Mouse (Mus musculus): ENCODE data around the gene Cryzl1. TPM values are rescaled to one million over a fixed set of nuclear protein-coding genes. Genes with fewer than 3 reads are reported as not detected.

Gene Cryzl1
- total RNA-seq, 2 experiments from 2014 or later, result 23.6 to 26.4 TPM

DNA sequence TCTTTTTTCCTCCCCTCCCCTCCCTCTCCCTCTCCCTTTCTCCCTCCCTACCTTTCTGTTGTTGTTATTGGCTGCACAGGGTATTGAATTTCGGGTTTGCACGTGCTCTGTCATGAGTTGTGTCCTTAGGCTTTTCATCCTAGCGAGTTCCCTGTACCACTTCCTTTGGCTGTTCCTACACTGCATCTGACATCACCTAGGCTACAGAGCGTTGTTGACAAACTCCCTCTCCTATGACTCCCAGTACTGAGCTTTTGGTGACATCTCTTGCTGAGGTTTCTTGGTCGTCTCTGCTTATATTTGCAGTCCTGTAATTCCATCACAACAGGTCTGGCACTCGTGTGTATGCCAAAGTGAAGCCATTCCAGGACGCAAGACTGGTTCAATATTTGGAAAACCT lies 14.3 kb upstream of the Cryzl1 start:
- intact Hi-C loops (cut with DNase I), result loop anchor here (5.0 kb wide), 1 partner anchor 54 kb away; no protein-coding TSS in a partner anchor
- DNase-seq, result no peak

DNA sequence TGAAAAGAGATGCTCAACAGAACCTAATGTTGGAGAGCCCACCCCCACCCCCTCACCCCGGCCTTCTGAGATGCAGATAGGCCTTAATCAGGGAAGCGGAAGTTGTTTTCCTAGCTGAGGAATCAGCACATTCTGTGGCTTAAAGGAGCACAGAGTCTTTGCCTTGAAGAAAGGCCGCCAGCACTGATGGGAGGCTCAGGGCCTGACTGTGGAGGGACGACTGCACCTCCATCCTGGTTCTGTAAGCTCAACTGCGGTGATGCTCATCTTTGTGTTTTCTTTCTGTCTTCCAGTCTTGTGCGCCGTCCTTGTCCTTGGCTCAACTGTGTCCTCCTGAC lies 12.1 kb upstream of the Cryzl1 start:
- intact Hi-C loops (cut with DNase I), result loop anchor here (5.0 kb wide), 1 partner anchor 56 kb away; no protein-coding TSS in a partner anchor
- DNase-seq, result no peak

DNA sequence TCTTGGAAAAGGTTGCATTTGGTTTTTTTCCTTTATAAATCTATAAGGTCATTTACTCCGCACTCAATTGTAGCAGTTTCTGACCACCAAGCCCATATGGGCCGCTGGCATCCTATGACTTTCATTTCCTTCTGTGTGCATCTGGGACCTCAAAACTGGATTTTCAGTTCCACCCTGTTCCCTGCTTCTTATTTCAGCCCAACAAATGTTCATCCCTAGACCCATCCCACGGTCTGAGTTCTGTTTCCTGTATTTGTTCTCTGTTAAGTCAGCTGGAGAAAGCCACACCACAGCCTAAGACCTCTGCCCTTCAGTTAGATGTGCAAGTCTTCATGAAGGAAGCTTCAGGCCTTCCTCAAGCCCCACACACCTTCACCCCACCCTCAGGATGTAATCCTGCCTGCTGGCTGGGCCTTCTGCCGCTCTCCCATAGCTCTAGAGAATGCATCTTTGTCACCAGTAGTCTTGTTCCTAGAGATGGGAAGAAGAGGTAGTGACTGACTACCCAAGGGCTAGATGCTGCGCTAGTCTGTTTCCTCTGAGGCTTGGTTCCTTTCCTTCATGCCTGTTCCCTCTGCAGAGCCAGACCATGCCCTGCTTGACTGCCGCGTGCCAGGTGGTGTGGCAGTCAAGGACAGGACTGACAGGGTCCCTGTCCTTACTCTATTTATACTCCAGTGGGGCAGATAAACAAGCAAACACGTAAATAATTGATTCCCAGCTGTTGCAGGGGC lies 11.6 kb upstream of the Cryzl1 start:
- DNase-seq, result no peak
- intact Hi-C loops (cut with DNase I), result loop anchor here (5.0 kb wide), 1 partner anchor 57 kb away; no protein-coding TSS in a partner anchor

DNA sequence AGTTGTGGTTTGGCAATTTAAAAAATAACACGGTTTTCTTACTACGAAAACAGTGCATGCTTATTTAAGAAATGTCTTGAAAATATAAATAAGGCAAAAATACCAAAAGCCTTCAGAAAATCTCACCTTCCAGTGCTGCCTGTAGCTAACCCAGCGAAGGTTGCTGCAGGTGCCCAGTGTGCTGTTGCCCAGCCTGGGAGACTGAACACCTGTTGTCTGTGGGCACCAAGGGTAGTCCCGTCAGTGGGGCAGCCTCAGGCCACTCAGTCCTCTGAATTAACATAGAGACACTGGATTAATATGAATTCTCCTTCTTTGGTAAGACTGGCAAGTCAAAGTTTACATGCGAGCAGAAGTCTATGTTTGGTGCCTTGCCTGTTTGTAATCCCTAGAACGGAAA lies 9.7 kb upstream of the Cryzl1 start:
- no peak for DNase-seq
- intact Hi-C loops (cut with DNase I), result no loop called here

DNA sequence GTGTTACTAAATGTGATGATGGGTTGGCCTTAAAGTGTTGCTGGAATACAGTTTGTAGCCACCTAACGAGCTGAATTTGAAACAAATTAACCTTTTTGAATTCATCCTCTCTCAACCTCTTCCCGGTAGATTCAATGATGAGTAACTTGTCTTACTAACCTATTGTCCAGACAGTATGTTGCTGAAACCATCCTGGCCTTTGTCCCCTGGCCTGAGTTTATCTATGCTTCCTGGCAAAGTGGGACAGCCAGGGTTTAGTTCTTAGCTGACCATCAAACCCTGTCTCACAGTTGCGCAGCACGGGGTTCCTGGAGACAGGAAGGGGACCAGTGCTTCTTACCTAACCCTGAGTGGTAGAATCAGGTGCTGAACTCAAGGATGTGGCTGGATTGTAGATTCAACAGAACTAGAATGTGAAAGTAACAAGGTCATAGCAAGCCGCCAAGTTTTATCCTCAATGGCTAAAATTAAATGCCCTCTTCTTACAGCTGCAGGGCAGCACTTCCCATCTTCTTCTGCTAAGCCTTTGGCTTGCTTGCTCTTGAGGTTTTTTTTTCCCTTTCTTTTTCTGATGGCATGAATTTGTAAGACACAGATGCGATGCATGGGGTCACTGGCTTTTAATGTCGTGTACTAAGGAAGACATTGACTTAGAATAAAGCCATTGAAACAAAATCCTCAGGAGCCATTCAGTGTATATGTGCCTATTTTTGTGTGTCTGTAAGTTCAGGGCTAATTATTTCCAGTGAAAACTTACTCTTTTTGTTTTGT lies 7.5 kb upstream of the Cryzl1 start:
- DNase-seq, result no peak
- intact Hi-C loops (cut with DNase I), result no loop called here

DNA sequence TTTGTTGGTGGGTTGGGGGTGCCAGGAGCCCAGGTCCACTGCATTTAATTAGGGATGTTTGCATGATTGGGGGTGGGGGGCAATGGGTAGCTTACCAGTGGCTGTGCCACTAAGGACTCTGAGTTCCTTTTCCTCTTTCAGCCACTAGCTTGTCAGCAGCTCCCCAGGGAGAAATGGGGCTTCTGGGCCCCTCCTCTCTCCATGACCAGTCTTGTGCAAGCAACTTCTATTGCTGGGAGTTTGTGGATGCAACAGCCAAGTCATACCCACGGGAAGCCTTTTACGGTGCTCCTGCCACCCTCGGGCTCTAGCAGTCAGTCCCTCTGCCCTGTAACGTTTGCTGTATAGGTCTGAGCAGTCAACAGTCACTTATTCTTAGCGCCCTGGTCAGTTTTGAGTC lies 6.0 kb upstream of the Cryzl1 start:
- intact Hi-C loops (cut with DNase I), result loop anchor here (5.0 kb wide), 1 partner anchor 68 kb away; no protein-coding TSS in a partner anchor
- DNase-seq, result peak; percentile 34 to 40

DNA sequence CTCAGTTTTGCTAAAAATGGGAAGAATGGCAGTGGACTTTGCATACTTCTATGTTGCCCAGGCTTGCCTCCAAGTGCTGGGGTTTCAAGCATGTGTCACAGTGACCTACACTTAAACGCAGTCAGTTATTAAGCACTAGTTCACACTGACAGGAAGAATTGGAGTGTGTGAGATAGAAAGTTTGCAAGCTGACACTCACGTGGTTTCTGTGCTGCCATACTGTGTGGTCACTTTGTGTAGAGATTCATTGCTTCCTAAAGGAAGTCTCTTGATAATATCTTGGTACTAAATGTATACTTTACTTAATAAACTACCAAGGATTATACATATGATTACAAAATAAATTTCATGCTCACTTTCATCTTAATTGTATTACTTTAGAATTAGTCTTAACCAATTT lies 4.0 kb upstream of the Cryzl1 start:
- intact Hi-C loops (cut with DNase I), result loop anchor here (5.0 kb wide), 1 partner anchor 69 kb away; no protein-coding TSS in a partner anchor
- no peak for DNase-seq

DNA sequence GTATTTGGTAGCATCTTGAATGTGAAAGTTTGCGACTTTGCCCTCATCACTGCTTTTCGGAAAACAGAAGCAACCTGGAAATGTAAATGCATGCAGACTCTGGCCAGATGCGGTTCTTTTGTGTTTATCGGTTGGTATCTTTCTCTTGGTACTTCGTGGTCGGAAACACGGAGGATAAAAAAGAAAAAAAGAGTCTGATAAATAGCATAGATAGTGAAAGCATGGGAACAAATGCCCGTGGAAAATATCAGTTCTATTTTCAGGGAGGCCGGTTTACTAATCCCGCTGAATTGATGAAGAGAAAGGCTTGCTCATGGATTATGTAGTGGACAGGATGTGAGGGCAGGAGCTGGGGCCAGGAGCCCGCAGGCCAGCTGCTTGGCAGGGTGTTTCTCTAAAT lies 1.7 kb upstream of the Cryzl1 start:
- DNase-seq, result peak in 1 of 2 experiments; percentile 33
- intact Hi-C loops (cut with DNase I), result loop anchor here (5.0 kb wide), 1 partner anchor 72 kb away; no protein-coding TSS in a partner anchor

DNA sequence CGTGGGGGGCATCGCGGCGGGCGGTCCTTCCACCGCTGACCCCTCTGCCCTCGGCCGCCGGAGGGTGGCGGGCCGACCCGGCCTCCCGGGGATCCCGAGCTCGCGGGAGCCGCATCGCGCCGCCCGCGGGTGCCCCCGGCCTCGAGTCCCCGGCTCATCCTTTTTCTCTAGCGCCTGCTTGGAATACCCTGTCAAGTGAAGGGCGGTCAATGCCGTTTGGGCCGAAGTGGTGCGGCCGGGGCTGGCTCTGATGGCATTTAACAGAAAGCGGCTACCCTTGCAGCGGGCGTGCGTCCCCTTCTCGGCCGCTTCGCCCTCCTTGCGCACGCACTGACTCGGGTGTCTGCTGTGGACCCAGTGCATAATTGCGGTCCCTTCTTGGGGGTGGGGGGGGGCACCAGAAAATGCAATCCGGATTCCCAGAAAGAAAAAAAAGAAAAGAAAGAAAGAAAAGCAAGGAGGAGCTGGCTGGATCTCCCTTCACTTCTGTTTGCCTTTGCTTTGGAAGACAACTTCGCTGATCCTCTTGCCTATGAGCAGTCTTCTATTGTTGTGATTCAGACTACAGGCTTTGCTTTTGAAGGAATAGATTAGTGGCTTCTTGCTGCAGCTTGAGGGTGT lies 1.2 kb upstream of the Cryzl1 start:
- peak; percentile 51 to 60 for DNase-seq
- intact Hi-C loops (cut with DNase I), result loop anchor here (5.0 to 10.0 kb wide), 3 partner anchors 38 to 575 kb away; partner anchors contain the start of gene Smim11

DNA sequence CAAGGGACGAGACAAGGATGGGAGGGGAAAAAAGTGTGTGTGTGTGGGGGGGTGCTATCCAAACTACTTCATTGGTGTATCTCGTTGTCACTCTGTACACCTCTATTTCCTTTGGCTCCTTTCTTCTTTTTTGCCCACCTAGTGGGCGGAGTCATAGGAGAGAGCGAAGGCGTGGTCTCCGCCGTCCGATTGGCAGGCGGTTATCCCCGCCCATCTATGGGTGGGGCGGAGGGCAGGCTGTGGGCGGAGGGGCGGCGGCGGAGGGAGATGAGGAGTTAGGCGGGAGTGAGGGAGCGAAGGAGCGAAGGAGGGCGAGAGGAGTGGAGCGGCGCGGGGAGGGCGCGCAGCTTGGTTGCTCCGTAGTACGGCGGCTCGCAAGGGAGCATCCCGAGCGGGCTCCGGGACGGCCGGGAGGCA lies 299 bp upstream of the Cryzl1 start, which contains the start of gene Itsn1:
TSS of gene Itsn1 (plus strand) at position 216 of the 417 bp plus-strand sequence.
- intact Hi-C loops (cut with DNase I), result loop anchor here (5.0 to 10.0 kb wide), 2 partner anchors 37 to 576 kb away; partner anchors contain the start of gene Smim11
- peak; percentile 97 to 98 for DNase-seq

DNA sequence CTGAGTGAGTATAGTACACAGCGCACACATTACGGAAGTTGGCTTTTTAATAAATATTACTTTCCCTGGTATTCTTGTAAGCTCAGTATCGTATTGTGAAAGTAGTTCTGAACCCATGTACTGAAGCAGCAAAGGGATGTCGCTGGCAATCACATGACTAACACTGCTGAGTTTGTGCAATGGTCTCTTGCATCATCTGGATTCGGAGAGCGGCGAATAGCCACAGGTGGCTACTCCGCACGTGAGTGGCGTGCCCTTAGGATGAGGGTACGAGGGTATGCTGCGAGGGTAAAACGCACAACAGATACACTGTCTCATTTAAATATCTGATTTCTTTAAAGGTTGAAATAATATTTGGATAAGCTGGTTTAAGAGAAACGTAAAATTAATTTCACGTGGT lies 1.3 kb downstream of the Cryzl1 start:
- intact Hi-C loops (cut with DNase I), result loop anchor here (5.0 to 10.0 kb wide), 2 partner anchors 35 to 577 kb away; partner anchors contain the start of gene Smim11
- DNase-seq, result no peak

DNA sequence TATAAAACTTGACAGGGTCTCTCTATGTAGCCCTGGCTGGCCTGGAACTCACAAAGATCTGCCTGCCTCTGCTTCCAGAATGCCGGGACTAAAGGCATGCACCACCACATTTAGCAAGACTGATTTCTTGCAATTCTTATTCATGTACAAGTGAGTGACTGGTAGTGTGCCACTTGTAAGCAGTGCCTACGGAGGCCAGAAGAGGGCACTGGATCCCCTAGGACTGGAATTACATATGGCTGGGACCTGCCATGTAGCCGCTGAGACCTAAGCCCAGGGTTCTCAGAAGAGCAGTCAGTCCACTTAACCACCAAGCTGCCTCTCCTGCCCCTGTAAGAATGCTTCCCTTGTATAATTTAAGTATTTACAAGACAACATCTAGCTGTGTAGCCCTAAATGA lies 4.5 kb downstream of the Cryzl1 start:
- intact Hi-C loops (cut with DNase I), result loop anchor here (1.0 to 10.0 kb wide), 3 partner anchors 165 to 581 kb away; partner anchors contain the start of gene Smim11
- DNase-seq, result peak; percentile 59 to 70

DNA sequence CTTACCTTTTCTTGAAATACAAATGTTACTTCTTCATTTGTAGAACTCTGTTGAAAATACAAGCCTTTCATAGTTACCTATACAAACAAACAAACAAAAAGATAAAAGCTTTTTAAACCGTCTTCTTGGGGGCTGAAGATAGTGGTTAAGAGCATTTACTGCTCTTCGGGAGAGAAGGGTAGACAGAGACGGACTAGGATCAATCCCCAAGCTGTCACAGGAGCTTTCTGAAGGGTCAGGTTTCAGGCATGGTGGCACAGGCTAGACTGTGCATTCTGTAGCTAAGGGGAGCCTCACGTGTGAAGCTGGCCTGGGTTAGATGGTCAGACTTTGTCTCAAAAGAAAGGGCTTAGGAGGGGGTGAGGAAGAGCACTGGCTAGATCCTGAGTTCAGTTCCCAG lies 11.4 kb downstream of the Cryzl1 start:
- no peak for DNase-seq
- intact Hi-C loops (cut with DNase I), result no loop called here

DNA sequence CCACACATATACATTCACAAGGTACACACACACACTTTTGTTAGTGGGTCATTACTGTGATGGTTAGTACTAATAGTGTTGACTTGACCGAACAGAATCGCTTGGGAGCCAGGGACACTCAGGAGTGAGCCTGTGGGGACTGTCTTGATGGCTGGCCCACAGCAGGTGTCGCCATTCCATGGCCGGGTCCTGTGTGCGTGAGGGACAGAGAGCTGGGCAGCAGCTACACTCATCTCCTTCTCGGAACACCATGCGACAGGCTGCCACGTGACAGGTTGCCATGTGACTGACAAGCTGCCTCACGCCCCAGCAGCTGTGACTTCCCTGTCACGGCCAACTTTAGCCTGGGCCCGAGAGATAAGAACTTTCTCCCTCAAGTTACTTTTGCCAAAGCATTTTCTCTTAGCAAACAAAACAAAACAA lies 11.8 kb downstream of the Cryzl1 start:
- DNase-seq, result peak; percentile 44 to 56
- intact Hi-C loops (cut with DNase I), result no loop called here

DNA sequence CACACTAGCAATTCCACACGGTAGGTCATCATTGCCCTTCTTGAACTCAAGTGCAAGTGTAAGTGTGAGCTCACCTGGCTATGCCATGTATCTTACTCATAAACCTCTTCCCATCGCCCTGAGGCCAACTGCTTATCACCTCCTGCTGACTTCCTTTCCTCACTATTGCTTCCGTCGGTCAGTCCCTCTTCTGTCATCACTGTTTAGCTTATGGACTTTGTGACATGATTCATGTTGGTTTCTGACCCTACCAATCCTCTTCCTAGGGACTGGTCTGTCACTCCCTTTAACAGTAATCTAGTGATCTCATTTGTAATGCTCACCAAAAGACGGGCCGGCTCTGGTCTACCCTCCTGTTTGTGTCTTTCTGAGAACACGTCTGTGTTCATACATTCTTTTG lies 18.5 kb downstream of the Cryzl1 start:
- intact Hi-C loops (cut with DNase I), result no loop called here
- no peak for DNase-seq

DNA sequence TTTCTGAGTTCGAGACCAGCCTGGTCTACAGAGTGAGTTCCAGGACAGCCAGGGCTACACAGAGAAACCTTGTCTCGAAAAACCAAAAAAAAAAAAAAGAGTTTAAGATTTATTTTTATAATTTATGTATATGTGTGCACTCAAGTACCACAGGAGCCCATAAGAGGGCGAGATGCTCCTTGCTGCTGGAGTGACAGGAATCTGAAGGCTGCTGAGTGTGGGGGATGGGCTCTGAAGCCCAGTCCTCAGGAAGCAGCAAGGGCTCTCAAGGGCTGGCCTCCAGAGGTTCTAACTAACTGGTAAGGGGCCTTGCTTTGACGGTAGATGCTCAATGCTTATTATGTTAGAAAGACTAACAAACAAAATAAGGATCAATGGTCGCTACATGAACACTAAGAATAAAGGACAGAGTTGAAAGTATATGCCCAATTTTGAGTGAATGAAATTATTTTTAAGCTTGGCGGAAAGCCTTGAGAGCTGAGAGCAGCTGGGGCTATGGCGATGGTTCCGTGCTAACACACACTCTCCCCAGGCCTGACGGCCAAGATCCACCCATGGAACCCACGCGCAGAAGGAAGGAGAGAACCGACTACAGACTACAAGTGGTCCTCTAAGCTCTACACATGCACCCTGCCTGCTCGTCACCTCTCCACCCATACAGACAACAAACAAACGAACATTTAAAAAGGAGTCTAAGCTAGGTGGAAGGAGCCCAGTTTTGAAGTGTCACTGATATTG lies 24.0 kb downstream of the Cryzl1 start:
- intact Hi-C loops (cut with DNase I), result no loop called here
- DNase-seq, result no peak

DNA sequence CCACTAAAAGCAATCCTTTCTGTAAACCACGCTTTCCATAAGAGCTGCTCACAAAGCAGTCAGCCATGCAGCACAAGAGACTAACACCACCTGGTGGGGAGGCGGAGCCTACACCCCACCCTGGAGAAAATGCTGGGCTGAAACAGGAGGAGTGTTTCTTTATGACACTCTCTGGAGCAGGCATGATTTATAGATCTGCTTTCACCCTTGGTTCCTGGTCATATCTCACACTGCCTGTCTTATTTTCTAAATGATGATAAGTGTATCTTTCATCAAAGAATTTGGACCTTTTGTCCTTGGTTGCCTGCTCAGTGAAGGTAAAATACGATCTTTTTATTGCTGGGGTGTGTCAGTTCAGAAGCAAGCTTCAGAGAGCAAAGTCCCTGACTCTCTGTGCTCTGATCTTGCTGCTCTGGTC lies 26.0 kb downstream of the Cryzl1 start:
- intact Hi-C loops (cut with DNase I), result no loop called here

DNA sequence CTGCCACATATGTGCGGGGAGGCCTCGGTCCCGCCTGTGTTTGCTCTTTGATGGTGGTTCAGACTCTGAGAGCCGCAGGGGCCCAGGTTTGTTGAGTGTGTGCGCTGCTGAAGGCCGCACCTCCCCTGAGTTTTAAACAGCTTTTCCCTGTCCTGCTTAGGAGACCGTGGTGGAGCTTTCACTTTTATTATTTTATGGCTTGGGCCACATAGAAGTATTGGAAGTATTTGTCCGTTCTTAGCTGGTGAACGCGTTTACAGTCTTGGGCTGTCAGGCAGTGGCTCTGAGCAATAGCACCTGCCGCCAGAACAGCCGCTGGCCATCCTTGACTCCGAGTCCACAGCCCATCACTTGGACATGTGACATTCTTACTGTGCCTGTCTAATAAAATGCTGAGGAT lies 26.9 kb downstream of the Cryzl1 start:
- intact Hi-C loops (cut with DNase I), result no loop called here

More for the DNA sequence above, 26.0 kb downstream of the Cryzl1 start:
- no peak for DNase-seq

DNA sequence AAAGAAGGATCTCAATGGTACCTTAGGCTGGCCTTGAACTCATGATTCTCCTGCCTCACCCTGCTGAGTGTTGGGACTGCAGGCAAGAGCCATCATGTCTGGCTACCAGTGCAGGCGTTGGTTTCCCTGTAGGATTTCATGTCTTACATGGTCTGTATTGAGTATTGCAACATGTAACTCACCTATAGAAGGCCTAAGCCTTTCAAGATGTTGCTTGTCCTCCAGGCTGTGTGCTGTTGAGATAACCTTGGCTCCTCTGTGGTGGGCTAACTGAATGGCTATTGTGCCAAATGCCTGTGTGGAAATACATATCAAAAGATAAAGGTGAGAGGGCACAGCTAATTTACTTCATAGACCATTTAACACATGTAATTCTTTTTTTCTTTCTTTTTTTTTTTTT lies 29.8 kb downstream of the Cryzl1 start:
- intact Hi-C loops (cut with DNase I), result loop anchor here (5.0 kb wide), 1 partner anchor 188 kb away; no protein-coding TSS in a partner anchor
- no peak for DNase-seq

More for the DNA sequence above, 26.9 kb downstream of the Cryzl1 start:
- DNase-seq, result no peak
